Mouse (Mus musculus): ENCODE results near the gene Hexim1. TPM values are rescaled to one million over a fixed set of nuclear protein-coding genes. Genes with fewer than 3 reads are reported as not detected.

The Hexim1 gene
- polyA plus RNA-seq, 1 experiment from 2014 or later, result 5.3 TPM

- WGBS, result 90% methylated on average over 11 of the region's 11 CpGs
- Histone ChIP-seq H3K4me3 (replicated peaks; ENCODE audit: low read length) (no peak overlapping the region), H3K27ac (no peak overlapping the region), H3K4me1 (replicated peaks; ENCODE audit: control insufficient read depth, insufficient read depth, low read length) (no peaks in the 10 kb centered on the region; the same call in 1 of the 2 replicates), H3K9me3 (ENCODE audit: control insufficient read depth, low read length) (no peaks in the 10 kb centered on the region), H3K9ac (no peak overlapping the region), H3K4me2 (replicated peaks) (no peak overlapping the region), H3K27me3 (ENCODE audit: control insufficient read depth, insufficient read depth, low read length) (no peaks in the 10 kb centered on the region), H3K36me3 (replicated peaks; ENCODE audit: control insufficient read depth, insufficient read depth) (no peaks in the 10 kb centered on the region)
- ATAC-seq (ENCODE audit: low FRiP score) (no peak), DNase-seq (ENCODE audit: low spot score) (no peak)
Observed at GRCm38 (mm10) chr11:103160738-103161137, 44.7 kb downstream of the Hexim1 start.

- no peaks in the 10 kb centered on the region for H3K9me3 ChIP-seq (ENCODE audit: control insufficient read depth, low read length)
- no peaks in the 10 kb centered on the region for H3K27me3 ChIP-seq (ENCODE audit: control insufficient read depth, insufficient read depth, low read length)
- no peak overlapping the region for H3K4me2 ChIP-seq (replicated peaks)
- no peak overlapping the region for H3K9ac ChIP-seq
- WGBS, result 77% methylated on average over 7 of the region's 7 CpGs
- DNase-seq (ENCODE audit: low spot score) (no peak), ATAC-seq (ENCODE audit: low FRiP score) (no peak)
- H3K4me3 ChIP-seq (replicated peaks; ENCODE audit: low read length), result no peak overlapping the region
- no peaks in the 10 kb centered on the region for H3K36me3 ChIP-seq (replicated peaks; ENCODE audit: control insufficient read depth, insufficient read depth)
- no peaks in the 10 kb centered on the region; the same call in 1 of the 2 replicates for H3K4me1 ChIP-seq (replicated peaks; ENCODE audit: control insufficient read depth, insufficient read depth, low read length)
- no peak overlapping the region for H3K27ac ChIP-seq
Observed at GRCm38 (mm10) chr11:103161449-103161848, 45.4 kb downstream of the Hexim1 start.

GRCm38 (mm10) chr11:103162132-103162531 lies 46.1 kb downstream of the Hexim1 start:
- no peak overlapping the region for H3K9ac ChIP-seq
- H3K4me3 ChIP-seq (replicated peaks; ENCODE audit: low read length), result no peak overlapping the region
- no peaks in the 10 kb centered on the region for H3K9me3 ChIP-seq (ENCODE audit: control insufficient read depth, low read length)
- no peaks in the 10 kb centered on the region for H3K27me3 ChIP-seq (ENCODE audit: control insufficient read depth, insufficient read depth, low read length)
- H3K4me2 ChIP-seq (replicated peaks), result no peak overlapping the region
- WGBS, result 93% methylated on average over 5 of the region's 5 CpGs
- DNase-seq (ENCODE audit: low spot score), result no peak
- ATAC-seq (ENCODE audit: low FRiP score), result no peak
- no peaks in the 10 kb centered on the region for H3K36me3 ChIP-seq (replicated peaks; ENCODE audit: control insufficient read depth, insufficient read depth)
- no peaks in the 10 kb centered on the region; the same call in 1 of the 2 replicates for H3K4me1 ChIP-seq (replicated peaks; ENCODE audit: control insufficient read depth, insufficient read depth, low read length)
- H3K27ac ChIP-seq, result no peak overlapping the region

- H3K27me3 ChIP-seq (ENCODE audit: control insufficient read depth, insufficient read depth, low read length), result peaks cover under 1% of the 10 kb centered on the region; the same call in 1 of the 2 replicates
- H3K9me3 ChIP-seq (ENCODE audit: control insufficient read depth, low read length), result no peaks in the 10 kb centered on the region
- no peak overlapping the region for H3K9ac ChIP-seq
- H3K27ac ChIP-seq, result no peak overlapping the region
- no peaks in the 10 kb centered on the region for H3K36me3 ChIP-seq (replicated peaks; ENCODE audit: control insufficient read depth, insufficient read depth)
- H3K4me1 ChIP-seq (replicated peaks; ENCODE audit: control insufficient read depth, insufficient read depth, low read length), result 0 out of 2 replicates have a peak, but pooled peaks cover 4% of the 10 kb centered on the region
- no peak for DNase-seq (ENCODE audit: low spot score)
- 39% methylated on average over 10 of the region's 10 CpGs for WGBS
- no peak overlapping the region for H3K4me3 ChIP-seq (replicated peaks; ENCODE audit: low read length)
- no peak overlapping the region for H3K4me2 ChIP-seq (replicated peaks)
- no peak for ATAC-seq (ENCODE audit: low FRiP score)
Observed at GRCm38 (mm10) chr11:103164391-103164790, 48.4 kb downstream of the Hexim1 start.

DNA sequence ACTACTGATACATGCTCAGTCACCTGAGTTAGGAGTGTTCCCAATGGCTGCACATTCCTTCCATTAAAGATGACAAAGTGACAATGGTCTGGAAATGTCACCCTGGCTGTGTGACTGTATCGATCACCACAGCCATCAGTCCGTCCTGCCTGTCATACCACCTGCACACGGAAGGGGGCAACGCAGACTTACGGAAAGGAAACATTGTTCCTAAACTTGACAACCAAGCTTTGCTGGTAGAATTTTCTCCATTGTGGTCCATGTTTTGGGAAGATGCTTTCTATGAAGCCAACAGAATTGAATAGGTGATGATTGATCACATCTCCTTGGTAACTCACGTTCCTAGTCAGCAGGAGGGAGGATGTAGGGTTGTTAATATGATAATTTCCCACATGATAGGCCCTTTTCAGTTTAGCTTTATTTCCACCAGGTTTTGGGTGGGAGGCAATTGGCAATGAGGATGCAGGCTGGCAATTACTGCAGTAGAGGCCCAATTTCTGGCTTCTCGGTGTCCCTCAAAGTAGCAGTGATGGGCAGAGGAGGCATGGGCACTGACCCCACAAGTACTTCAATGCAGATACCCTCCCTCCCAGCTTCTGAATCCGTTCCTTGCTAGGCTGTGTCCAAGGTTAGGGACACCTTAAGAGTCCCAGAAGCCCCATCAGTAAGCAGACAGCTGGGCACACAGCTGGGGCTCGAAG lies 52.8 kb downstream of the Hexim1 start:
- H3K4me1 ChIP-seq (replicated peaks; ENCODE audit: control insufficient read depth, insufficient read depth, low read length), result peaks cover 17% of the 10 kb centered on the region; the same call in 1 of the 2 replicates
- H3K27me3 ChIP-seq (ENCODE audit: control insufficient read depth, insufficient read depth, low read length), result peaks cover 31% of the 10 kb centered on the region
- DNase-seq (ENCODE audit: low spot score), result peak; percentile 79
- no peak for ATAC-seq (ENCODE audit: low FRiP score)
- 23% methylated on average over 9 of the region's 9 CpGs for WGBS
- no peak overlapping the region for H3K27ac ChIP-seq
- H3K36me3 ChIP-seq (replicated peaks; ENCODE audit: control insufficient read depth, insufficient read depth), result no peaks in the 10 kb centered on the region
- H3K4me3 ChIP-seq (replicated peaks; ENCODE audit: low read length), result no peak overlapping the region
- no peak overlapping the region for H3K4me2 ChIP-seq (replicated peaks)
- H3K9me3 ChIP-seq (ENCODE audit: control insufficient read depth, low read length), result no peaks in the 10 kb centered on the region
- H3K9ac ChIP-seq, result no peak overlapping the region

Other genes starting within 250 kb of the Hexim1 start
- 110 and 123 TPM in 2 replicates for gene Eftud2, start 235.2 kb upstream of the Hexim1 start, polyA plus RNA-seq (2014; fragmentation: Nextera tagmentation; extraction: Ambion mirVana)
- gene Ccdc103, start 235.0 kb upstream of the Hexim1 start, polyA plus RNA-seq (2014; fragmentation: Nextera tagmentation; extraction: Ambion mirVana), result 2.2 and 2.8 TPM in 2 replicates
- 0.12 TPM in 1 of 2 replicates, not detected in the other for gene Fam187a, start 231.1 kb upstream of the Hexim1 start, polyA plus RNA-seq (2014; fragmentation: Nextera tagmentation; extraction: Ambion mirVana)
- 0.66 and 1.9 TPM in 2 replicates for gene Gfap, start 215.3 kb upstream of the Hexim1 start, polyA plus RNA-seq (2014; fragmentation: Nextera tagmentation; extraction: Ambion mirVana)
- 0.79 and 1.5 TPM in 2 replicates for gene Kif18b, start 191.1 kb upstream of the Hexim1 start, polyA plus RNA-seq (2014; fragmentation: Nextera tagmentation; extraction: Ambion mirVana)
- gene C1ql1, start 169.5 kb upstream of the Hexim1 start, polyA plus RNA-seq (2014; fragmentation: Nextera tagmentation; extraction: Ambion mirVana), result 12.0 and 14.6 TPM in 2 replicates
- 31.8 and 34.3 TPM in 2 replicates for gene Nmt1, start 88.0 kb upstream of the Hexim1 start, polyA plus RNA-seq (2014; fragmentation: Nextera tagmentation; extraction: Ambion mirVana)
- 161 and 166 TPM in 2 replicates for gene Dcakd, start 87.9 kb upstream of the Hexim1 start, polyA plus RNA-seq (2014; fragmentation: Nextera tagmentation; extraction: Ambion mirVana)
- 1.7 and 1.9 TPM in 2 replicates for gene Plcd3, start 14.6 kb upstream of the Hexim1 start, polyA plus RNA-seq (2014; fragmentation: Nextera tagmentation; extraction: Ambion mirVana)
- 8.3 and 10.6 TPM in 2 replicates for gene Acbd4, start 14.5 kb upstream of the Hexim1 start, polyA plus RNA-seq (2014; fragmentation: Nextera tagmentation; extraction: Ambion mirVana)
- gene Hexim2, start 16.2 kb downstream of the Hexim1 start, polyA plus RNA-seq (2014; fragmentation: Nextera tagmentation; extraction: Ambion mirVana), result 20.9 and 24.2 TPM in 2 replicates
- gene Fmnl1, start 54.9 kb downstream of the Hexim1 start, polyA plus RNA-seq (2014; fragmentation: Nextera tagmentation; extraction: Ambion mirVana), result 6.1 and 8.0 TPM in 2 replicates
- 1.9 TPM in 2 replicates for gene 1700023F06Rik, start 92.3 kb downstream of the Hexim1 start, polyA plus RNA-seq (2014; fragmentation: Nextera tagmentation; extraction: Ambion mirVana)
- 0.29 and 0.31 TPM in 2 replicates for gene Spata32, start 102.2 kb downstream of the Hexim1 start, polyA plus RNA-seq (2014; fragmentation: Nextera tagmentation; extraction: Ambion mirVana)
- 2.9 and 4.0 TPM in 2 replicates for gene Map3k14, start 151.2 kb downstream of the Hexim1 start, polyA plus RNA-seq (2014; fragmentation: Nextera tagmentation; extraction: Ambion mirVana)
- 3.9 and 5.4 TPM in 2 replicates for gene Arhgap27, start 247.5 kb downstream of the Hexim1 start, polyA plus RNA-seq (2014; fragmentation: Nextera tagmentation; extraction: Ambion mirVana)